Mouse (Mus musculus) limb, embryonic 12.5 days (tissue): ENCODE results near the gene Defa37. TPM values are rescaled to one million over a fixed set of nuclear protein-coding genes. Genes with fewer than 3 reads are reported as not detected.
"Not testable (repeated sequence)": the region's sequence is repeated elsewhere in the genome, so short reads cannot be mapped to it uniquely, and the experiment has no call there.

Experiments
- ATAC-seq: fragments of 200-750 bp; cut with Nextera tagmentation; 2 replicates; pipeline ENCODE4 v1.8.0; 2017; ENCODE audit warnings: low read depth, moderate TSS enrichment; ENCODE audit not compliant: insufficient number of reproducible peaks, insufficient read depth, low FRiP score, low TSS enrichment
- H3K27ac ChIP-seq: fragments of 300-500 bp; sonication (generic); 2 replicates; pipeline ENCODE4 v1.5.1; 2016; ENCODE audit warnings: mild to moderate bottlenecking, moderate library complexity
- H3K27me3 ChIP-seq: fragments of 300-500 bp; sonication (generic); 2 replicates; pipeline ENCODE4 v1.6.1; 2016; ENCODE audit warnings: mild to moderate bottlenecking, moderate library complexity
- H3K36me3 ChIP-seq: fragments of 300-500 bp; sonication (generic); 2 replicates; pipeline ENCODE4 v1.6.1; 2016; ENCODE audit warnings: mild to moderate bottlenecking, moderate library complexity
- H3K4me1 ChIP-seq: fragments of 300-500 bp; sonication (generic); replicated peaks from 2 replicates; pipeline ENCODE4 v1.6.1; 2016
- H3K4me2 ChIP-seq: fragments of 300-500 bp; sonication (generic); 2 replicates; pipeline ENCODE4 v1.6.1; 2016; ENCODE audit warnings: mild to moderate bottlenecking, moderate library complexity
- H3K4me3 ChIP-seq: fragments of 300-500 bp; sonication (generic); replicated peaks from 2 replicates; pipeline ENCODE4 v1.5.1; 2016; ENCODE audit warnings: mild to moderate bottlenecking
- H3K9ac ChIP-seq: fragments of 300-500 bp; sonication (generic); replicated peaks from 2 replicates; pipeline ENCODE4 v1.6.1; 2016; ENCODE audit warnings: mild to moderate bottlenecking, moderate library complexity
- H3K9me3 ChIP-seq: fragments of 300-500 bp; sonication (generic); 2 replicates; pipeline ENCODE4 v1.6.1; 2016; ENCODE audit warnings: mild to moderate bottlenecking, moderate library complexity
- WGBS: fragments of 180-500 bp; shearing (Covaris S2); methylation state at CpG from one replicate; pipeline ENCODE4 v1.1.7; 2016; 5-methylcytosine and 5-hydroxymethylcytosine counted together
- polyA plus RNA-seq: library from polyadenylated mRNA; unstranded; fragments of >200 nt; fragmentation: Nextera tagmentation; extraction: Ambion mirVana; gene quantifications from 2 replicates; pipeline ENCODE4 v1.2.1, GENCODE M21; 2016

Gene Defa37
- polyA plus RNA-seq = not detected in 2 replicates

DNA sequence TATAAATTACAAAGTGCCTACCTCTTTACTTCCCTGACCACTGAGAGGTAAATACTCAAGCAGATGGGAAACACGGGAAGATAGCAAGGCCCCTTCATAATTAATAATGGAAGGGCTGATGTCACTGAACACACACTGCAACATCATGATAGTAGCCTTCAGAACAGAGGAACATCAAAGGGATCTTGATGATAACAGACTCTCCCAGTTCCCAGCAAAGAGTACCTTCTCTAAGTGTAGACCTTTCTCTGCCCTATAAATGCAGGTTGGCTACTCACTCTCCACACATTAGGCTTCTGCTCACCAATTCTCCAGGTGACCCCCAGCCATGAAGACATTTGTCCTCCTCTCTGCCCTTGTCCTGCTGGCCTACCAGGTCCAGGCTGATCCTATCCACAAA is at the start of gene Defa37:
TSS of gene Defa37 (plus strand) at position 301 of the 400 bp plus-strand sequence.
- not testable (repeated sequence) for H3K9ac ChIP-seq, H3K4me2 ChIP-seq, H3K27ac ChIP-seq, H3K4me3 ChIP-seq, ATAC-seq, H3K9me3 ChIP-seq, H3K4me1 ChIP-seq, H3K27me3 ChIP-seq, H3K36me3 ChIP-seq
- no CpG with 5 or more reads among the region's 1 CpGs for WGBS

DNA sequence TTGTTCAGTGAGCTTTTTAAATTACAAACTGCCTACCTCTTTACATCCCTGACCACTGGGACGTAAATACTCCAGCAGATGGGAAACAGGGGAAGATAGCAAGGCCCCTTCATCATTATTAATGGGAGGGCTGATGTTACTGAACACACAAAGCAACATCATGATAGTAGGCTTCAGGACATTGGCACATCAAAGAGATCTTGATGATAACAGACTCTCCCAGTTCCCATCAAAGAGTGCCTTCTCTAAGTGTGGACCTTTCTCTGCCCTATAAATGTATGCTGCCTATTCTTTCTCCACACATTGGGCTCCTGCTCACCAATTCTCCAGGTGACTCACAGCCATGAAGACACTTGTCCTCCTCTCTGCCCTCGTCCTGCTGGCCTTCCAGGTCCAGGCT is 36.5 kb upstream of the Defa37 start, which contains the start of gene Defa32:
TSS of gene Defa32 (plus strand) at position 301 of the 400 bp plus-strand sequence.
- not testable (repeated sequence) for H3K4me3 ChIP-seq, H3K36me3 ChIP-seq, H3K27me3 ChIP-seq, H3K4me2 ChIP-seq, H3K4me1 ChIP-seq, H3K9me3 ChIP-seq, H3K27ac ChIP-seq, H3K9ac ChIP-seq, ATAC-seq
- WGBS = no CpG with 5 or more reads among the region's 2 CpGs

GRCm38 (mm10) chr8:21582706-21583105 is 17.5 kb downstream of the Defa37 start, which contains the start of gene Defa28:
Gene Defa28, plus strand, starts transcription at chr8:21583006.
- WGBS = no CpG with 5 or more reads among the region's 1 CpGs
- H3K9ac ChIP-seq, H3K9me3 ChIP-seq, H3K4me2 ChIP-seq, H3K27me3 ChIP-seq, ATAC-seq, H3K4me1 ChIP-seq, H3K4me3 ChIP-seq, H3K27ac ChIP-seq, H3K36me3 ChIP-seq: not testable (repeated sequence)

- not testable (repeated sequence) for H3K36me3 ChIP-seq, H3K9me3 ChIP-seq, H3K9ac ChIP-seq, H3K27me3 ChIP-seq, ATAC-seq, H3K4me2 ChIP-seq, H3K27ac ChIP-seq, H3K4me3 ChIP-seq, H3K4me1 ChIP-seq
- WGBS = no CpG with 5 or more reads among the region's 1 CpGs
These were observed 29.2 kb downstream of the Defa37 start, which contains the start of gene Gm7861 for GRCm38 (mm10) chr8:21594408-21594807. Gene Gm7861, minus strand, starts transcription at chr8:21594508.

Other genes starting within 250 kb of the Defa37 start
- not detected in 2 replicates for gene Defa27, start 249.8 kb upstream of the Defa37 start, polyA plus RNA-seq
- gene Defa29, start 238.4 kb upstream of the Defa37 start, polyA plus RNA-seq = not detected in 2 replicates
- not detected in 2 replicates for gene Defa2, start 186.9 kb upstream of the Defa37 start, polyA plus RNA-seq
- gene Defa33, start 173.6 kb upstream of the Defa37 start, polyA plus RNA-seq = not detected in 2 replicates
- not detected in 2 replicates for gene Defa36, start 138.0 kb upstream of the Defa37 start, polyA plus RNA-seq
- not detected in 2 replicates for gene Gm7849, start 108.8 kb upstream of the Defa37 start, polyA plus RNA-seq
- not detected in 2 replicates for gene Defa20, start 56.1 kb upstream of the Defa37 start, polyA plus RNA-seq
- gene Defa32, start 36.4 kb upstream of the Defa37 start, polyA plus RNA-seq = not detected in 2 replicates
- not detected in 2 replicates for gene Defa28, start 17.6 kb downstream of the Defa37 start, polyA plus RNA-seq
- not detected in 2 replicates for gene Gm7861, start 29.1 kb downstream of the Defa37 start, polyA plus RNA-seq
- gene Defa26, start 52.8 kb downstream of the Defa37 start, polyA plus RNA-seq = not detected in 2 replicates
- gene Defa17, start 90.4 kb downstream of the Defa37 start, polyA plus RNA-seq = not detected in 2 replicates
- not detected in 2 replicates for gene Defa34, start 100.4 kb downstream of the Defa37 start, polyA plus RNA-seq
- not detected in 2 replicates for gene AY761184, start 138.3 kb downstream of the Defa37 start, polyA plus RNA-seq
- not detected in 2 replicates for gene Defa24, start 169.1 kb downstream of the Defa37 start, polyA plus RNA-seq